Mouse (Mus musculus) macrophage (primary cell): ENCODE results near the gene Traf3. TPM values are rescaled to one million over a fixed set of nuclear protein-coding genes. Genes with fewer than 3 reads are reported as not detected.

Experiments
- H3K27ac ChIP-seq: fragments of 350-480 bp; formaldehyde crosslinking; 2 replicates; pipeline ENCODE4 v1.9.0; 2021
- H3K36me3 ChIP-seq: fragments of 350-480 bp; formaldehyde crosslinking; 2 replicates; pipeline ENCODE4 v1.9.0; 2021; ENCODE audit errors: inconsistent target
- H3K4me3 ChIP-seq: fragments of 350-480 bp; formaldehyde crosslinking; 2 replicates; pipeline ENCODE4 v1.9.0; 2021; ENCODE audit errors: inconsistent target
- H3K79me2 ChIP-seq: fragments of 350-480 bp; formaldehyde crosslinking; 2 replicates; pipeline ENCODE4 v1.9.0; 2021; ENCODE audit errors: inconsistent target
- WGBS: methylation state at CpG from one replicate; pipeline ENCODE4 v1.1.7; 2026; ENCODE audit warnings: inconsistent platforms; ENCODE audit not compliant: missing documents; 5-methylcytosine and 5-hydroxymethylcytosine counted together
- polyA plus RNA-seq: library from polyadenylated mRNA; stranded (reverse); fragments of 250-400 nt; gene quantifications from 3 replicates; pipeline ENCODE4 v1.2.4, GENCODE M21; 2018; ENCODE audit warnings: inconsistent platforms

Gene Traf3
- polyA plus RNA-seq, 1 experiment from 2014 or later = 9.0 TPM

DNA sequence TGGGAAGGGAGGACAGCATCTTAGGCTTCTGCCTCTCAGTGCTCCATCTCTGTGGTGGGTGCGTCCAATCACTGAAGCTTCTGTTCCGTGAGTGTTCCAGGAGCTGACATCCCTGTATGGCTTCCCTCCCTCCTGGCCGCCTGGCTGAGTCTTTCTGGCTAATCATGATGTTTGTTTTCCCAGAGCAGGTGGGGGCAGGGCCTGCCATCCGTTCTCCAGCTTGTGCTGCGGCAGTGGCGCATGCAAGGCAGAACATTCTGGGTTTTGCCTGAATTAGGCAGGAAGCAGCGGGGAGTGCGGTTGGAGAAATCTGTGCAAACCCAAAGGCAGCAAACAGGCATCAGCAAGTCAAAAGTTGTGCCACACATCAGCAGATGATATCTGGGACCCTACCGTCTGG lies 20.9 kb upstream of the Traf3 start:
- 90% methylated on average over 9 of the region's 9 CpGs for WGBS
- no peaks in the 10 kb centered on the region for H3K36me3 ChIP-seq
- H3K4me3 ChIP-seq = no peak overlapping the region
- H3K79me2 ChIP-seq = no peaks in the 10 kb centered on the region
- H3K27ac ChIP-seq = no peak overlapping the region

GRCm38 (mm10) chr12:111149495-111150235 lies 16.5 kb upstream of the Traf3 start:
- 49% methylated on average over 17 of the region's 17 CpGs for WGBS
- no peaks in the 10 kb centered on the region for H3K36me3 ChIP-seq
- no peak overlapping the region for H3K27ac ChIP-seq
- no peaks in the 10 kb centered on the region for H3K79me2 ChIP-seq
- no peak overlapping the region for H3K4me3 ChIP-seq

DNA sequence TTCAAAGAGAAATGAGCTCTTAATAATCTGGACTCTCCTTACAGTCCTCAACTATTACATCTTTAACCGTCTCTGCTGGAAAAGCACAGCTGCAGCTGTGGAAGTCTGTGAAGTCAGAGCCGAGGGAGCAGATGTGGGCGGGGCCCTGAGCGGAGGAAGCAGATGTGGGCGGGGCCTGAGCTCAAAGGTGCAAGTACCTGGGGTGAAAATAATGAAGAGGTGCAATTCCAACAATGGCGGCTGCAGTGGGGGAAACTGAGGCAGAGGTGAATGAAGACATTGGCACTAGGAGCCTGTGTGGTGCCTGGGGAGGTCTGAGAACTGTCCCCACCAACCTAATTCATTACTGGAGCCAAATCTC lies 16.0 kb upstream of the Traf3 start:
- H3K4me3 ChIP-seq = no peak overlapping the region
- H3K27ac ChIP-seq = no peak overlapping the region
- WGBS = 28% methylated on average over 6 of the region's 6 CpGs
- no peaks in the 10 kb centered on the region for H3K79me2 ChIP-seq
- no peaks in the 10 kb centered on the region for H3K36me3 ChIP-seq

- no peak overlapping the region for H3K4me3 ChIP-seq
- WGBS = 91% methylated on average over 4 of the region's 5 CpGs
- no peak overlapping the region for H3K27ac ChIP-seq
These were observed 14.6 kb upstream of the Traf3 start for GRCm38 (mm10) chr12:111151422-111152156.

DNA sequence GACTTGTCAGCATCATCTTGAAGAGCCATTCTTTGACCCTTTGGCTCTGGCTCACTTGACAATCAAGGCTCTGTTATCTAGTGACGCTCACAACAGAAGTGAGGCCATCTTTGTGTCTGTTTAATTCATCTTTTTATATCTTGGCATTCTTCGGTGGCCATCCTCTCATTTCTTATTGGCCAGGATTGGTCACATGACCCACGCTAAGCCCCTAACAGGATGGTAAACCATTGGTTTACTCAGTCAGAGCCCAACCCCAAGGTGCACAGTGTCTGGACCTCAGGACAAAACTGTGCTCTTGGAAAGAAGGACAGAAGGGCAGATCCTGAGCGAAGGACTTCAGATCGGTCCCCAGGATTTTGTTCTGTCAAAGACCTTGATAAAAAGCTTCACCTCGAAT lies 13.6 kb upstream of the Traf3 start:
- Histone ChIP-seq H3K79me2 (no peaks in the 10 kb centered on the region), H3K27ac (no peak overlapping the region), H3K36me3 (no peaks in the 10 kb centered on the region), H3K4me3 (no peak overlapping the region)
- 93% methylated on average over 6 of the region's 6 CpGs for WGBS

More at GRCm38 (mm10) chr12:111151422-111152156, 14.6 kb upstream of the Traf3 start:
- Histone ChIP-seq H3K36me3 (no peaks in the 10 kb centered on the region), H3K79me2 (no peaks in the 10 kb centered on the region)

- no peaks in the 10 kb centered on the region for H3K79me2 ChIP-seq
- no peaks in the 10 kb centered on the region for H3K36me3 ChIP-seq
- WGBS = 48% methylated on average over 7 of the region's 7 CpGs
- H3K4me3 ChIP-seq = no peak overlapping the region
- H3K27ac ChIP-seq = no peak overlapping the region
These were observed 13.0 kb upstream of the Traf3 start for GRCm38 (mm10) chr12:111152981-111153710.

GRCm38 (mm10) chr12:111153946-111154345 lies 12.2 kb upstream of the Traf3 start:
- Histone ChIP-seq H3K27ac (no peak overlapping the region), H3K36me3 (no peaks in the 10 kb centered on the region), H3K4me3 (no peak overlapping the region)

DNA sequence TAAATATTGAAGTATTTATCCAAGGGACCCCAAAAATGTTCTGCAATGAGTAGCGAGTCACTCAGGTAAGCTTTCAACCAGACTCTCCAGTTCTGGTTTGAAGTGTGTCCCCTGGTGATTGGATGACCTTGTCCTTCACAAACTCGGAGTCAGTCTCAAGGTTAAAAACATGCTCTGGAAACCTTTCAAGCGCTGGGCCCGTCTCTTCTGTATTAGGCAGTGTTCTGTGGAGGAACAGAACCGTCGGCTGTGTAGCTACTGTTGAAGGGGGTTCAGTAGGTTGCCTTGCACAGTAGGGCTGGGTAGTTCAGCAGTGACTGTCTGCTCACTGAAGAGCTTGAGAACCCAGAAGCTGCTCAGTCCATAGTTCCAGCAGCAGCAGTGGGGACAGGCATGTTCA lies 11.5 kb upstream of the Traf3 start:
- Histone ChIP-seq H3K79me2 (no peaks in the 10 kb centered on the region), H3K36me3 (no peaks in the 10 kb centered on the region), H3K27ac (no peak overlapping the region), H3K4me3 (no peak overlapping the region)
- WGBS = 94% methylated on average over 6 of the region's 6 CpGs

More at GRCm38 (mm10) chr12:111153946-111154345, 12.2 kb upstream of the Traf3 start:
- WGBS = 86% methylated on average over 5 of the region's 5 CpGs
- H3K79me2 ChIP-seq = no peaks in the 10 kb centered on the region

DNA sequence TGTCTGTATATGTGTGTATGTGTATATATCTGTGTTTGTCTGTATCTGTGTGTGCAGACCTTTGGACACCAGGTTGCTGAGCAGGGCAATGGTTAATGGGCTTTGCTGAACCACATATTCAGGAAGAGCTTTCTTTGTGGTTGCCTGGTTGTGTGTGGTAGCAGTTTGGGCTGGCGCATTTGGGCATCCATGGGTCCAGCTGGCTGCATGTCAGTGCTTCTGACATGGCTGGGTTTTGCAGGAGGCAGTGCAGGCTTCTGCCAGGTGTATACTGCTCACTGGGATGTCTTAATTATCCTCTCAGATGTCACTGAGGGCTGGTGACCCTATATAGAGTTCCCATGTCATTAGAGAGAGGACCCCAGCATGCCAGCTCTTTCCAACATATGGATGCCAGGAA lies 10.4 kb upstream of the Traf3 start:
- WGBS = 60% methylated on average over 1 of the region's 1 CpGs
- no peak overlapping the region for H3K4me3 ChIP-seq
- H3K36me3 ChIP-seq = no peaks in the 10 kb centered on the region
- H3K27ac ChIP-seq = no peak overlapping the region
- H3K79me2 ChIP-seq = no peaks in the 10 kb centered on the region

DNA sequence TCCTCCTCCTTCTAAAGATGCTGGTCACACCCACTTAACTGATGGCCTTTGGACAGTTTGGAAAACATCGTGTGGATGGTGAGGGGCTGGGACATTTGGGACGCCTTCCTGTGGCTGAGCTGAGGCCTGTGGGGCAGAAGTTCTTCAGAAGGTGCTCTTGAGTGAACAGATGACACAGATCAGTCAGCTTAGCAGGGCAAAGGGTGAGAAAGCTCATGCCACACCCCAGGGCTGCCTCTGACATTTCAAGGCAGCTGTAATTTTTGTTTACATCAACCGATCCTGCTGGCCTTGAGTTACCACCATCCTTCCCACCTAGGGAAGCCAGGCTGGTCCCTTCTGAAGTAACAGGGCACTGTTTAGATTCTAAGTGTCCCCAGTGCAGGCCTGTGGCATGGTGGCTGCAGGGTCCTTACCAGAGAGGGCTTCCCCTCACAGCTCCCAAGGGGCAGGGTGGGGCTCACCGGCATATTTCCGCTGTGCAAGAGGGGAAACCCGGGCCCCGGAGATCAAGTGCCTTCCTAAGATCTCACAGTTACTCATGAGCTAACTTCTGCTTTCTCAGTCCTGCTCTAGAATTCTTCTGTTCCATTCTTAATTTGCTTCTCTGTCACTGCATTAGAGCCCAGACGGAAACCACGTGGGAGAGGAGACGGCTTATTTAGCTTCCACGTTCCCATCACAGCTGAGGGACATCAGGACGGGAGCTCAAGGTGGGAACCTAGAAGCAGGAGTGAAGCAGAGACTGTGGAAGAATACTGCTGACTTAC lies 6.3 kb upstream of the Traf3 start:
- Histone ChIP-seq H3K4me3 (peak overlapping the region; percentile 1; the same call in 1 of the 2 replicates), H3K36me3 (no peaks in the 10 kb centered on the region), H3K27ac (peak overlapping the region; percentile 93), H3K79me2 (no peaks in the 10 kb centered on the region)
- WGBS = 2% methylated on average over 12 of the region's 12 CpGs

GRCm38 (mm10) chr12:111160871-111161270 lies 5.3 kb upstream of the Traf3 start:
- no peaks in the 10 kb centered on the region for H3K79me2 ChIP-seq
- WGBS = 95% methylated on average over 10 of the region's 10 CpGs
- H3K36me3 ChIP-seq = no peaks in the 10 kb centered on the region
- peak overlapping the region; percentile 93; the same call in 1 of the 2 replicates for H3K27ac ChIP-seq
- no peak overlapping the region for H3K4me3 ChIP-seq

- Histone ChIP-seq H3K36me3 (no peaks in the 10 kb centered on the region), H3K4me3 (no peak overlapping the region), H3K27ac (no peak overlapping the region), H3K79me2 (peaks cover 1% of the 10 kb centered on the region)
- WGBS = 62% methylated on average over 7 of the region's 7 CpGs
These were observed 4.2 kb upstream of the Traf3 start for GRCm38 (mm10) chr12:111161943-111162311.

DNA sequence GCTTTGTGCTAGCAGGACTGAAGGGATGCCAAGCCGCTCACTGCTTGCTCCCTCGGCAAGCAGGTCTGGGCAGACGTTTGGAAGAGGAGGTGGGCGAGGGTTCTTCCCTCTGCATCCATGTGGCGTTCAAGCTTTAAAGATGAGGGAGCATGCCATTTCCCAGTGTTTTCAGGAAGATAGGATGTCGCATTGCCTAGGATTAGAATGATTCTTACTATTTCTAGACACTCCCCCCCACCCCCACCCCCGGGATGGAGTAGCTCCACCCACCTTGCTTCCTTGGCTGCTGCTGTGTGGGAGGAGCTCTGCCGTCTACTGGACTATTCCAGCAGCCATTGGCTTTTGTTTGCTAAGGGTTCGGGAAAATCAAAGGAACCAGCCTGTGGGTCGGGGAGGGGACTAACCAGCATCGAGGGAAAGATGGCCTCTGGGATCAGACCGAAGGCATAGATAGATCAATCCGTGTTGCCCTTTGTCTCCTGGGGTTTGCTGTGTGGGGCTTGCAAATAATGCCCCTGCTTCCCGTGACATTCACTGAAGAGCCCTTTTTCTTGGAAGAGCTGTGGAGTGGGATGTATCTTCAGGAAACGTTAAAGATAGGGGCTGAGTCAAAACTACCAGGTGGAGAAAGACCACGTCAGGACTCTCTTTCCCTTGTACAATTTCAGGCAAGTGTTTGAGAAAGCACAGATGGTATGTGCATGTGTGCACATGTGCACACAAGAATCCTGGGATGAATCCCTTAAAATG lies 3.7 kb upstream of the Traf3 start:
- no peak overlapping the region for H3K4me3 ChIP-seq
- H3K36me3 ChIP-seq = no peaks in the 10 kb centered on the region
- no peak overlapping the region for H3K27ac ChIP-seq
- H3K79me2 ChIP-seq = peaks cover 7% of the 10 kb centered on the region
- WGBS = 43% methylated on average over 15 of the region's 16 CpGs

GRCm38 (mm10) chr12:111164310-111164751 lies 1.8 kb upstream of the Traf3 start:
- Histone ChIP-seq H3K79me2 (peaks cover 24% of the 10 kb centered on the region), H3K27ac (no peak overlapping the region), H3K4me3 (peak overlapping the region; percentile 12; the same call in 1 of the 2 replicates), H3K36me3 (no peaks in the 10 kb centered on the region)
- WGBS = 6% methylated on average over 13 of the region's 13 CpGs
